Mouse (Mus musculus): Measurements from ENCODE around the gene Gm20449. TPM values are rescaled to one million over a fixed set of nuclear protein-coding genes. Genes with fewer than 3 reads are reported as not detected.
A peak's percentile ranks its signal among the peaks of the same experiment; 100 is the strongest.

Gm20449 gene
- polyA plus RNA-seq, 1 experiment, result 0.40 TPM

DNA sequence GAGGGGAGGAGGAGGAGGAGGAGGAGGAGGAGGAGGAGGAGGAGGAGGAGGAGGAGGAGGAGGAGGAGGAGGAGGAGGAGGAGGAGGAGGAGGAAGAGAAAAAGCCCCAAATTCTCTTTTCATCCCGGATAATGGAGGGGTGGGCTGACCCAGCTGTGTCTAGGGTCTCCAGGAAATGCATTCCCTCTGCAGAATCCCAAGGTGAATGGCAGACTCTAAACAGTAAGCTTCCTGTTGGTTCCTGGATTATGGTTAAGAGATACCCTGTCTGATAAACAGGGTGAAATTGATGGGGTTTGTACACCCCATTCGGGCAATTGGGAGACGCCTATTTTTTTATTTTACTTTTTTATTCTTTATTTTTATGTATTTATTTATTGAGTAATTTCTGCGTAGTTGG is 105.1 kb downstream of the Gm20449 start:
- no peak overlapping the region for H3K27ac ChIP-seq (ENCODE audit: insufficient read depth, low read length)
- no peak for TF ChIP-seq POLR2A (IDR thresholded peaks at IDR 0.05; ENCODE audit: extremely low read depth, insufficient read depth, low read length)
- no peak for TF ChIP-seq CTCF (IDR thresholded peaks at IDR 0.05; ENCODE audit: extremely low read depth, insufficient read depth, low read length)
- no peaks in the 10 kb centered on the region for H3K4me1 ChIP-seq (ENCODE audit: control insufficient read depth, insufficient read depth, low read length)
- H3K4me3 ChIP-seq (ENCODE audit: insufficient read depth, low read length), result 0 out of 2 replicates have a peak overlapping the region, but pooled peaks have one; percentile 90

GRCm38 (mm10) chr7:41393048-41393971 is 105.9 kb downstream of the Gm20449 start, which contains the start of gene AI987944:
TSS of gene AI987944 (minus strand) at chr7:41393379.
- Histone ChIP-seq H3K4me1 (ENCODE audit: control insufficient read depth, insufficient read depth, low read length) (no peaks in the 10 kb centered on the region), H3K27ac (ENCODE audit: insufficient read depth, low read length) (peak within 1 kb of the TSS; percentile 98), H3K4me3 (ENCODE audit: insufficient read depth, low read length) (peak within 1 kb of the TSS; percentile 90)
- TF ChIP-seq POLR2A (IDR thresholded peaks at IDR 0.05; ENCODE audit: extremely low read depth, insufficient read depth, low read length) (peak; percentile 44; the same call in 1 of the 2 replicates), CTCF (IDR thresholded peaks at IDR 0.05; ENCODE audit: extremely low read depth, insufficient read depth, low read length) (no peak)

Other genes with a start within 250 kb of the Gm20449 start
- gene AI987944, start 106.0 kb downstream of the Gm20449 start, polyA plus RNA-seq (2012; rRNA removed), result 8.5 and 8.9 TPM in 2 replicates
- gene Vmn2r57, start 50.7 kb downstream of the Gm20449 start, polyA plus RNA-seq (2012; rRNA removed), result 0.81 and 0.96 TPM in 2 replicates
- gene AW146154, start 473 bp upstream of the Gm20449 start, polyA plus RNA-seq (2012; rRNA removed), result 7.3 and 8.2 TPM in 2 replicates
- gene Gm6871, start 74.2 kb upstream of the Gm20449 start, polyA plus RNA-seq (2012; rRNA removed), result not detected in 2 replicates
- 13.7 and 14.1 TPM in 2 replicates for gene 2610021A01Rik, start 99.8 kb upstream of the Gm20449 start, polyA plus RNA-seq (2012; rRNA removed)
- gene Zfp788, start 133.8 kb upstream of the Gm20449 start, polyA plus RNA-seq (2012; rRNA removed), result 16.3 and 17.9 TPM in 2 replicates

Data from cortical plate, adult 2 months (tissue).